Mouse (Mus musculus) MEL (cell line): ENCODE measurements at regions not wholly inside any gene's neighbourhood (a gene's known extent, or its start where the extent isn't known, plus 50 kb on each side); places are given as distances from the start of the nearest gene placed in this dataset.

Source experiments
- E2F4 ChIP-seq: IDR thresholded peaks from 2 replicates; pipeline ENCODE4 v1.6.1; 2011; ENCODE audit warnings: low read depth, low read length, improper control_type of control experiment, borderline replicate concordance
- MAZ ChIP-seq: IDR thresholded peaks from 2 replicates; pipeline ENCODE4 v1.6.1; 2012; ENCODE audit warnings: low read depth, mild to moderate bottlenecking, inconsistent platforms, low read length, improper control_type of control experiment

DNA sequence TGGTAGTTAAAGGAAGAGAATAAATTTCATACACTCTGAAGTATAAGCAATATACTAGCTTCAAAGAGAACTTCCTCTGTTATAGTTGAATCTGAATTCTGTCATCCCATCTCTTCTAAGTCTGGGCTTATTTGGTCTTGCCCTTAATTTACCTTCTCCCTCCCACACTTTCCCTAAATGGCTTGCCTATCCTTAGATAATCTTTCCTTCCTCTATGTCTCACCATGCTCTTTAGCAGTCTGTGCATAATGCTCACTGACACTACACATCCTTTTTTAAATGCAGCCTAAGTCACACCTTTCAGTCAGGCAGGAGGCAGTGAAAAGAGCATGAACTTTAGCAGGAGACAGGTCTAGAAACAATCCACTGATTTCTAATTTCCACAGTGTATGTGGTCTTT lies 1585.5 kb downstream of the Kcnt2 start:
- no peak for TF ChIP-seq E2F4
- no peak for TF ChIP-seq MAZ
